Mouse (Mus musculus) gastrocnemius, postnatal 14 days (tissue): ENCODE results near the gene Zfp111. TPM values are rescaled to one million over a fixed set of nuclear protein-coding genes. Genes with fewer than 3 reads are reported as not detected.
A peak's percentile ranks its signal among the peaks of the same experiment; 100 is the strongest.

Experiments
- DNase-seq: peaks from one replicate; pipeline ENCODE4 v3.0.0; 2021; ENCODE audit warnings: mixed read lengths
- intact Hi-C: fragments of 180-260 bp; cut with DNase I; formaldehyde crosslinking; loops from one replicate; pipeline ENCODE4 v1.15.1; 2025; ENCODE audit warnings: low total_unique reads
- total RNA-seq, 2 experiments: library from RNA; stranded (reverse); gene quantifications; 2 replicates each; pipeline ENCODE4 v1.2.3; 2021

The Zfp111 gene
- total RNA-seq, 2 experiments from 2014 or later = 3.6 to 4.7 TPM

GRCm38 (mm10) chr7:24174618-24175336 lies 36.5 kb downstream of the Zfp111 start, which contains the start of gene Zfp114:
Zfp114 (plus strand) TSS chr7:24175060.
- peak; percentile 43 for DNase-seq
- intact Hi-C loops = no loop called here

GRCm38 (mm10) chr7:24172191-24172590 lies 39.1 kb downstream of the Zfp111 start:
- no peak for DNase-seq
- intact Hi-C loops = no loop called here

- DNase-seq = no peak
- intact Hi-C loops = no loop called here
Measured at GRCm38 (mm10) chr7:24153272-24153671, 58.0 kb downstream of the Zfp111 start.

Other genes starting within 250 kb of the Zfp111 start
- gene Vmn1r181, start 236.8 kb downstream of the Zfp111 start, total RNA-seq = not detected
- gene V1rd19, start 209.8 kb downstream of the Zfp111 start, total RNA-seq = not detected
- gene Vmn1r183, start 158.2 kb downstream of the Zfp111 start, total RNA-seq = not detected
- 1 to 10 TPM; 5.8 to 6.0 TPM for gene Zfp180, start 129.5 kb downstream of the Zfp111 start, total RNA-seq
- gene Zfp112, start 99.1 kb downstream of the Zfp111 start, total RNA-seq = 1 to 10 TPM; 2.7 to 3.5 TPM
- gene Zfp235, start 77.3 kb downstream of the Zfp111 start, total RNA-seq = 1 to 10 TPM; 3.8 to 4.0 TPM
- under 1 TPM in 1 of 2 experiments, not detected in 1; 0.51 TPM for gene Zfp114, start 36.4 kb downstream of the Zfp111 start, total RNA-seq
- 1 to 10 TPM; 1.5 to 1.7 TPM for gene Zfp109, start 26.1 kb upstream of the Zfp111 start, total RNA-seq
- gene Zfp108, start 43.4 kb upstream of the Zfp111 start, total RNA-seq = 1 to 10 TPM; 1.4 TPM
- 1 to 10 TPM; 3.0 to 3.7 TPM for gene Zfp93, start 59.0 kb upstream of the Zfp111 start, total RNA-seq
- 1 to 10 TPM; 2.6 to 3.8 TPM for gene Zfp61, start 89.8 kb upstream of the Zfp111 start, total RNA-seq
- 1 to 10 TPM; 1.7 to 2.4 TPM for gene Zfp94, start 105.2 kb upstream of the Zfp111 start, total RNA-seq
- not detected for gene Tescl, start 122.5 kb upstream of the Zfp111 start, total RNA-seq
- gene Lypd5, start 137.8 kb upstream of the Zfp111 start, total RNA-seq = not detected
- gene Kcnn4, start 158.8 kb upstream of the Zfp111 start, total RNA-seq = under 1 TPM; 0.29 to 0.33 TPM
- 1 to 10 TPM; 9.2 to 9.5 TPM for gene Smg9, start 188.2 kb upstream of the Zfp111 start, total RNA-seq
- under 1 TPM in 1 of 2 experiments, not detected in 1; 0.12 TPM for gene Irgc1, start 240.9 kb upstream of the Zfp111 start, total RNA-seq